Mouse (Mus musculus): ENCODE measurements around the gene Eif6. TPM values are rescaled to one million over a fixed set of nuclear protein-coding genes. Genes with fewer than 3 reads are reported as not detected.
A peak's percentile ranks its signal among the peaks of the same experiment; 100 is the strongest.

Gene Eif6
- polyA plus RNA-seq, 1 experiment = 41.2 TPM

DNA sequence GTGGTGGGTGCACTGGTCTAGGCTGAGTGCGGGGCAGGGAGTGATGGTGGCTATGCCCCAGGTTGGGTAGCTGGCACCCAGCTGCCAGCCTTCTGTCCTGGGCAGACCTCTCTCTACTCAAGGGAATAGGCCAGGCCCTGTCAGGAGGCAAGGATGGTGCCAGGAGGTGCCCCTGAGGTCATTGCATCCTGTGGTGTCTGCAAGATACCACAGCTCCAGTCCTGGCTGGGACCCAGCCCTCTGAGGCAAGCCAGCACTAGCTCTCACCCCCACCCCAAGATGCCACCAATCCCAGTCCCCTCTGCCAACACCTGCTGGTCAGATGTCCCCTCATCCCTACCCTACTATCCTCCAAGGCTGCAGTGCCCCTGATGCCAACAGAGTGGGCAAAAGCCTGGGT is 10.5 kb downstream of the Eif6 start:
- H3K4me3 ChIP-seq (ENCODE audit: control insufficient read depth, low read depth, low read length) = no peak overlapping the region
- no peak overlapping the region for H3K27ac ChIP-seq (ENCODE audit: control insufficient read depth, insufficient read depth, low read depth, low read length)
- H3K4me1 ChIP-seq (ENCODE audit: control insufficient read depth, insufficient read depth, low read length) = peaks cover 8% of the 10 kb centered on the region
- H3K27me3 ChIP-seq (ENCODE audit: control insufficient read depth, insufficient read depth, low read length) = no peaks in the 10 kb centered on the region
- H3K36me3 ChIP-seq (ENCODE audit: control insufficient read depth, insufficient read depth, low read length) = no peaks in the 10 kb centered on the region
- TF ChIP-seq POLR2A (IDR thresholded peaks at IDR 0.05; ENCODE audit: control insufficient read depth, low read depth, low read length) (no peak), CTCF (IDR thresholded peaks at IDR 0.05; ENCODE audit: control insufficient read depth, insufficient read depth, insufficient replicate concordance, low read depth, low read length) (no peak)

DNA sequence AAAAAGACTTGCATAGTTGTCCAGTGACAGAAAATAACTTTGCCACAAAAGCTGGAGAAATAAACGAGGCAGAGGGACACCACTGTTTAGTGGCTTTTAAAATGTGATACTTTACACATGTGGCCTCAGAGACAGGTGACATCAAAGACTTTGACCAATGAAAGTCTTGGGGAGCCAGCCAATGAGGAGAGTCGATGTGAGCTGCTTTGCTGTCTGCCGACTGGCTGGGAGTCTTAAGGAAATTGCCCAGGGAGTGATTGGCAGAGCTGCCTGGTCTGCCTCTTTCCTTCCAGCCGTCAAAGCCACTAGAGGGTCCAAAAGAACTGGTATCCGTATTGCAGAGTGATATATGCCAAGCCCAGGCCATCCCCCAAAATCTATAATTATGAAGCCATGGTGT is 11.9 kb downstream of the Eif6 start:
- no peak overlapping the region for H3K27ac ChIP-seq (ENCODE audit: control insufficient read depth, insufficient read depth, low read depth, low read length)
- TF ChIP-seq CTCF (IDR thresholded peaks at IDR 0.05; ENCODE audit: control insufficient read depth, insufficient read depth, insufficient replicate concordance, low read depth, low read length) (no peak), POLR2A (IDR thresholded peaks at IDR 0.05; ENCODE audit: control insufficient read depth, low read depth, low read length) (no peak)
- H3K27me3 ChIP-seq (ENCODE audit: control insufficient read depth, insufficient read depth, low read length) = no peaks in the 10 kb centered on the region
- H3K4me1 ChIP-seq (ENCODE audit: control insufficient read depth, insufficient read depth, low read length) = peaks cover 8% of the 10 kb centered on the region
- no peaks in the 10 kb centered on the region for H3K36me3 ChIP-seq (ENCODE audit: control insufficient read depth, insufficient read depth, low read length)
- no peak overlapping the region for H3K4me3 ChIP-seq (ENCODE audit: control insufficient read depth, low read depth, low read length)

DNA sequence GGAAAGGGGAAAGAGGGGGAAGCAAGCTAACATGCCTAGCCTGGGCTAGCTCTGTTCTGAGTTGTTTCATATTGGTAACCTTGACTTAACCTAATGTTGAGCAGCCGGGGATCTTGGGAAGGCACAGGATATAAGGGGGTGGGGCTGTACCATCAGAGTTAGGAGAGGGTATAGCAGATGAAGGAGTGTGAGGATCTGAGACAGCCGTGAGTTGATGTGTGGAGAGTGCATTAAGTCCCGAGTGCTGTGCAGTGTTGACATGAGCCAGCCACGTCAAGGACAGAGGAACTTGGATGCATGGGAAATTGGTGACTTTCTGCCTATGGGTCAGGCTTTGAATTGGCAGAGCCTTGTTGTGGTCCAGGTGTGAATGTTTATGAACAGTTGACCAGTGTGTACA is 14.1 kb downstream of the Eif6 start:
- H3K4me3 ChIP-seq (ENCODE audit: control insufficient read depth, low read depth, low read length) = no peak overlapping the region
- H3K27me3 ChIP-seq (ENCODE audit: control insufficient read depth, insufficient read depth, low read length) = no peaks in the 10 kb centered on the region
- H3K4me1 ChIP-seq (ENCODE audit: control insufficient read depth, insufficient read depth, low read length) = peaks cover under 1% of the 10 kb centered on the region
- no peaks in the 10 kb centered on the region for H3K36me3 ChIP-seq (ENCODE audit: control insufficient read depth, insufficient read depth, low read length)
- TF ChIP-seq POLR2A (IDR thresholded peaks at IDR 0.05; ENCODE audit: control insufficient read depth, low read depth, low read length) = no peak
- no peak for TF ChIP-seq CTCF (IDR thresholded peaks at IDR 0.05; ENCODE audit: control insufficient read depth, insufficient read depth, insufficient replicate concordance, low read depth, low read length)
- no peak overlapping the region for H3K27ac ChIP-seq (ENCODE audit: control insufficient read depth, insufficient read depth, low read depth, low read length)

DNA sequence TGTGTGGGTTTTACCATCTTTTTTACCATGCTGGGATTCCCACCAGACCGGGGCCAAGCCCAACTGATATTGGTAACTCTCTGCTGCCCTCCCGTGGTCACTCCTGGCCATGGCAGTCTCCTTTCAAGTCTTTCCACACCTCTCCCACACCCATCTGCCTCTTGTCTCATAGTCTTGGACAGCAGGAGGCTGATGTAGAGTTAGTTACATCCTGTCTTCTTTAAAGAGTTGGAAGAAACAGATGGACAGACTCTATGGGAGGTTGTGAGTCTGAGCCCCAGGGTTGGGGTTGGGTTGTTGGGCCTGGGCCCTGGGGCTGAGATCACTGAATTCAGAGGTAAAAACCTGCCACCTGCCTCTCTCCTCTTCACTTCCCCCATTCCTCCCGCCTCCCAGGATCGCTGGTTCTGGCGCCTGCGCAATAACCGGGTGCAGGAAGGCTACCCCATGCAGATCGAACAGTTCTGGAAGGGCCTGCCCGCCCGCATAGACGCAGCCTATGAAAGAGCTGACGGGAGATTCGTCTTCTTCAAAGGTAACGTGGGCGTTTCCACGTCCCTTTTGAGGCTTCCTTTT is 14.8 kb downstream of the Eif6 start:
- Histone ChIP-seq H3K4me1 (ENCODE audit: control insufficient read depth, insufficient read depth, low read length) (no peaks in the 10 kb centered on the region; the same call in 1 of the 2 replicates), H3K4me3 (ENCODE audit: control insufficient read depth, low read depth, low read length) (no peak overlapping the region), H3K36me3 (ENCODE audit: control insufficient read depth, insufficient read depth, low read length) (no peaks in the 10 kb centered on the region), H3K27ac (ENCODE audit: control insufficient read depth, insufficient read depth, low read depth, low read length) (no peak overlapping the region), H3K27me3 (ENCODE audit: control insufficient read depth, insufficient read depth, low read length) (no peaks in the 10 kb centered on the region)
- peak; percentile 88 for TF ChIP-seq CTCF (IDR thresholded peaks at IDR 0.05; ENCODE audit: control insufficient read depth, insufficient read depth, insufficient replicate concordance, low read depth, low read length)
- no peak for TF ChIP-seq POLR2A (IDR thresholded peaks at IDR 0.05; ENCODE audit: control insufficient read depth, low read depth, low read length)

DNA sequence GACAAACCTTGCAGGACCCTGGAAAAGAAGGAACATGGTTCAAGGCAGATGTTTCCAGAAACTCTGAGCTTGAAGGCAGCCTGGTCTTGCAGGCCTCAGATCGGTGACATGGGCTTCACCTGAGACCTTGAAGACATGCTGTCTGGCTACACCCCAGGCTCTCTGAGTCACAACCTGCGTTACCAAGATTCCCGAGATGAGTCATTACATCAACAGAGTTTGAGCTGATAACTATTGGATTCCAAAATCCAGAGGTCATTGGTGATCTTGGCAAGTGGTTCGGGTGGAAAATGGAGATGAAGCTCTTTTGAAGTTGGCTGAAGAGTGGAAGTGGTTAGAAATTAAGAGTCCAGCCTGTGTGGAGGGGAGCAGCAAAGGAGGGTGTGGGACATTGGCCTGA is 17.1 kb downstream of the Eif6 start:
- H3K27ac ChIP-seq (ENCODE audit: control insufficient read depth, insufficient read depth, low read depth, low read length) = no peak overlapping the region
- TF ChIP-seq CTCF (IDR thresholded peaks at IDR 0.05; ENCODE audit: control insufficient read depth, insufficient read depth, insufficient replicate concordance, low read depth, low read length) (no peak), POLR2A (IDR thresholded peaks at IDR 0.05; ENCODE audit: control insufficient read depth, low read depth, low read length) (no peak)
- no peaks in the 10 kb centered on the region; the same call in 1 of the 2 replicates for H3K4me1 ChIP-seq (ENCODE audit: control insufficient read depth, insufficient read depth, low read length)
- H3K4me3 ChIP-seq (ENCODE audit: control insufficient read depth, low read depth, low read length) = no peak overlapping the region
- H3K36me3 ChIP-seq (ENCODE audit: control insufficient read depth, insufficient read depth, low read length) = no peaks in the 10 kb centered on the region
- H3K27me3 ChIP-seq (ENCODE audit: control insufficient read depth, insufficient read depth, low read length) = no peaks in the 10 kb centered on the region

DNA sequence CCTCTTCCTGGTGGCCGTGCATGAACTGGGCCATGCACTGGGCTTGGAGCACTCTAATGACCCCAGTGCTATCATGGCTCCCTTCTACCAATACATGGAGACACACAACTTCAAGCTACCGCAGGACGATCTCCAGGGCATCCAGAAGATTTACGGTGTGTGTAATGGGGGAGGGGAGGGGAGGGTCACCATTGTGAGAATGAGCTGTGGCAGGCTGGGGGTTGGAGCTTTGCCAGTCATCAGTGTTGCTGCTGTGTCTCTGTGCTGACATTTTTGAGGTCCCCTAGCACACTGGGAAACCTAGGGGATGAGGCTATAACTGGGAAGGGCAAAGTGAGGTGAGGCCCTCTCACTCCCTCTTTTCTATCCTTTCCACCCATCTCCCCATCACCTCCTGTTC is 19.3 kb downstream of the Eif6 start:
- Histone ChIP-seq H3K27me3 (ENCODE audit: control insufficient read depth, insufficient read depth, low read length) (no peaks in the 10 kb centered on the region), H3K27ac (ENCODE audit: control insufficient read depth, insufficient read depth, low read depth, low read length) (no peak overlapping the region), H3K4me3 (ENCODE audit: control insufficient read depth, low read depth, low read length) (no peak overlapping the region), H3K36me3 (ENCODE audit: control insufficient read depth, insufficient read depth, low read length) (no peaks in the 10 kb centered on the region), H3K4me1 (ENCODE audit: control insufficient read depth, insufficient read depth, low read length) (no peaks in the 10 kb centered on the region; the same call in 1 of the 2 replicates)
- no peak for TF ChIP-seq CTCF (IDR thresholded peaks at IDR 0.05; ENCODE audit: control insufficient read depth, insufficient read depth, insufficient replicate concordance, low read depth, low read length)
- TF ChIP-seq POLR2A (IDR thresholded peaks at IDR 0.05; ENCODE audit: control insufficient read depth, low read depth, low read length) = no peak

DNA sequence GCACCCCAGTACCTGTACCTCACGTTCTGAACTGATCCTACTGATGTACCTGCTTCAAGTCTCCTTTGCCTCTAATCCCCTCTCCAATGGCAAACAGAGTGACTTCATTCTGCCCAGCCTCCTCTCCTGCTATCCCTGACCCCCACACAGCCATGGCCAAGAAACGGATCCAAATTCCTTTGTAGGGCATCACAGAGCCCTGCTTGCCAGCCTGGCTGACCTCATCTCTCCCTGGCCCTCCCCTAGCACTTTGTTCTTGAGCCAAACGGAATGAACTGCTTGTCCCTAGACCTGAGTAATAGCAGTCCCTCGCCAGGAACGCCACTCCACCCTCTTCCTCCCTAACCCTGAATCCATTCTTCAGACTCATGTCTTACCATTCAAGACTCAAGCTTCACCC is 20.2 kb downstream of the Eif6 start:
- Histone ChIP-seq H3K27ac (ENCODE audit: control insufficient read depth, insufficient read depth, low read depth, low read length) (no peak overlapping the region), H3K27me3 (ENCODE audit: control insufficient read depth, insufficient read depth, low read length) (no peaks in the 10 kb centered on the region), H3K4me3 (ENCODE audit: control insufficient read depth, low read depth, low read length) (no peak overlapping the region), H3K36me3 (ENCODE audit: control insufficient read depth, insufficient read depth, low read length) (no peaks in the 10 kb centered on the region), H3K4me1 (ENCODE audit: control insufficient read depth, insufficient read depth, low read length) (no peaks in the 10 kb centered on the region; the same call in 1 of the 2 replicates)
- no peak for TF ChIP-seq CTCF (IDR thresholded peaks at IDR 0.05; ENCODE audit: control insufficient read depth, insufficient read depth, insufficient replicate concordance, low read depth, low read length)
- TF ChIP-seq POLR2A (IDR thresholded peaks at IDR 0.05; ENCODE audit: control insufficient read depth, low read depth, low read length) = no peak

DNA sequence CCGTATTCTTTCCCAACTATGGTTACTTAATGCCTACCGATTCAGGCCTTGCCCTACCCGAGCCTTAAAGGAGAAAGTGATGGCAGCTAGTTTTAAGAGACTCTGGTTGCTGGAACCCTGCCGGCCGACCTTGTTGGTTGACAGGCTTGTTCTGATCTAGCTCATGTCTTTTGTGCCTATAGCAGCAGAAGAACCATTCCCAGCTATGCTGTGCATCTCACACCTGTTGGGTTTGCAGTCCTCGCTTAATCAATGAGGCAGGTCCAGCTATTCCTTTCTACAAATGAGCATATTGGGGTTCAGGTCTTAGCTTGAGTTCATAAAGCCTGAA is 20.8 kb downstream of the Eif6 start:
- Histone ChIP-seq H3K4me3 (ENCODE audit: control insufficient read depth, low read depth, low read length) (no peak overlapping the region), H3K36me3 (ENCODE audit: control insufficient read depth, insufficient read depth, low read length) (no peaks in the 10 kb centered on the region), H3K27ac (ENCODE audit: control insufficient read depth, insufficient read depth, low read depth, low read length) (no peak overlapping the region), H3K4me1 (ENCODE audit: control insufficient read depth, insufficient read depth, low read length) (no peaks in the 10 kb centered on the region; the same call in 1 of the 2 replicates), H3K27me3 (ENCODE audit: control insufficient read depth, insufficient read depth, low read length) (no peaks in the 10 kb centered on the region)
- TF ChIP-seq POLR2A (IDR thresholded peaks at IDR 0.05; ENCODE audit: control insufficient read depth, low read depth, low read length) = no peak
- no peak for TF ChIP-seq CTCF (IDR thresholded peaks at IDR 0.05; ENCODE audit: control insufficient read depth, insufficient read depth, insufficient replicate concordance, low read depth, low read length)

Data from testis, adult 2 months (tissue).